ENCODE assay signal across 1 mouse cellular context in the genomic region with DNA sequence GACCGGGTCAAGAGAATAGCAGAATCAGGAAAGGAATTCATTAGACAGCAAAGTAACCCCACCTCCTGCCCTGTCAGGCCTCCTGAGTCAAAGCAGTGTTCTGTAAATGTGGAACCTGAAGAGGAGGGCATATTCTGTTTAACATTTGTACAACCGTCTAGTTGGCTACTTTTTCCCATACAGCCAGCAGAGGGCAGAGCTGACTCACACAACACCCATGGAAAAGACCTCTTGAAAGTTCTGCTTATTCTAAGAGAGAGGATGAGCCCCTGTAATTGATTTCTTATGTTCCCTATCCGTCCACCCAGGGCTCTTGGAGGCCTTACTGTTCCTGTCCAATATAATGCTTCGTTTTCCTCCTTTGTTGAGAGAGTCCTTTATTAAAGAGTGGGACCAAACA.
TF ChIP-seq lines count a peak whose summit lies in the region.

No protein-coding gene starts in this region.

TF ChIP-seq in MEL, 35 proteins besides CTCF, POLR2A, EP300 and RAD21:
- no peak for TF ChIP-seq E2F4 (IDR thresholded peaks at IDR 0.05; ENCODE audit: borderline replicate concordance, low read depth, low read length)
- peak; percentile 31 for TF ChIP-seq SMC3 (IDR thresholded peaks at IDR 0.05; ENCODE audit: low read depth, low read length)
